Mouse (Mus musculus) testis, adult 2 months (tissue): Measurements from ENCODE around the gene Insrr. TPM values are rescaled to one million over a fixed set of nuclear protein-coding genes. Genes with fewer than 3 reads are reported as not detected.

Experiments
- H3K27ac ChIP-seq: fragments of 200-500 bp; 2 replicates; pipeline ENCODE4 v1.5.1; 2012; ENCODE audit warnings: low read depth, low read length; ENCODE audit not compliant: control insufficient read depth, insufficient read depth
- H3K27me3 ChIP-seq: fragments of 200-500 bp; 2 replicates; pipeline ENCODE4 v1.6.1; 2012; ENCODE audit warnings: mild to moderate bottlenecking, low read length, moderate library complexity; ENCODE audit not compliant: control insufficient read depth, insufficient read depth
- H3K36me3 ChIP-seq: fragments of 200-500 bp; 2 replicates; pipeline ENCODE4 v1.6.1; 2012; ENCODE audit warnings: mild to moderate bottlenecking, low read length; ENCODE audit not compliant: control insufficient read depth, insufficient read depth
- H3K4me1 ChIP-seq: fragments of 200-500 bp; 2 replicates; pipeline ENCODE4 v1.6.1; 2012; ENCODE audit warnings: low read length; ENCODE audit not compliant: control insufficient read depth, insufficient read depth
- H3K4me3 ChIP-seq: fragments of 200-500 bp; 2 replicates; pipeline ENCODE4 v1.5.1; 2012; ENCODE audit warnings: low read depth, mild to moderate bottlenecking, low read length, moderate library complexity, mixed read lengths; ENCODE audit not compliant: control insufficient read depth
- CTCF ChIP-seq: fragments of 200-500 bp; IDR thresholded peaks from 2 replicates; pipeline ENCODE4 v1.5.1; 2012; ENCODE audit warnings: low read depth, mild to moderate bottlenecking, inconsistent platforms, low read length, moderate library complexity; ENCODE audit not compliant: control insufficient read depth, insufficient read depth, insufficient replicate concordance
- POLR2A ChIP-seq: fragments of 200-500 bp; IDR thresholded peaks from 2 replicates; pipeline ENCODE4 v1.6.1; 2012; ENCODE audit warnings: low read depth, mild to moderate bottlenecking, inconsistent platforms, low read length, moderate library complexity; ENCODE audit not compliant: control insufficient read depth
- polyA plus RNA-seq: library from polyadenylated mRNA; depleted of rRNA; stranded (reverse); fragments of >200 nt; gene quantifications from 2 replicates; pipeline ENCODE4 v1.2.3, GENCODE M21; 2012

Insrr gene
- polyA plus RNA-seq, 1 experiment: 0.06 TPM

DNA sequence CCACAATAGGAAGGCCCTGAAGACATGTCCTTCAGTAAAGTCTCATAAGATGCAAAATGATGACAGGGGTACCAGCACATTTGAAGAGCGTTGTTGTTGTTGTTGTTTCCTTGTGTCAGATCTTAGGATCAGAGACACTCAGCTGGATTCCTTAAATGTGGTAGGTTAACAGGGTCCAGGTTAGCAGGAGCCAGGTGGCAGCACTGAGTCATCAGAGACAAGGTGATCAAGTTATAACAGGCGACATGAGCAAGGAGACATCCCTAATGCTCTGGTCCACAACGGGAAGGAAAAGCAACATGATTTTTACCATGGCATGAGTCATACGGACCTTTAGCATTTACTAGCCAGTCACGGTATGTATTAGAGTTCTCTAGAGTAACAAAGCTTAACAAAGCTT, 36.7 kb downstream of the Insrr start:
- H3K4me1 ChIP-seq: 0 out of 2 replicates have a peak, but pooled peaks cover 2% of the 10 kb centered on the region
- no peak overlapping the region for H3K27ac ChIP-seq
- no peak overlapping the region for H3K4me3 ChIP-seq
- H3K36me3 ChIP-seq: no peaks in the 10 kb centered on the region
- H3K27me3 ChIP-seq: no peaks in the 10 kb centered on the region
- TF ChIP-seq POLR2A (no peak), CTCF (no peak)

DNA sequence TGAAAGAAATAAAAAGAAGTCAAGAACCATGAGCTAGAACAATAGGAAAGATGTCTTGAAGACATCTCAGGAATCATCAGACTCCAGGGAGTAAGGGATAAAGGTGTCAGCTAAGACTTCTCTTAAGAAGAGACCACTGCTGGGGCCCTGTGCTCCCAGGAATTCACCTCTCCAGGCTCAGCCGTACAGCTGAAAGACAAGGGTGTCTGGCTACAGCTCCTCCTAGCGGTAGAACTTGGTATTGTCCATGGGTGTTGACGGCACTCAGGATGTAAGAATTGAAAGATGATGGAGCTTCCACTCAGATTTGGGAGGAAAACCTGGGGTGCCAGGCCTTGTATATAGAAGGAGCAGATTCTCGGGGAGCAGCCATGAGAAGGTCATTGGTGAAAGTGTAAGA, 41.9 kb downstream of the Insrr start:
- Histone ChIP-seq H3K4me3 (no peak overlapping the region), H3K27ac (no peak overlapping the region), H3K36me3 (no peaks in the 10 kb centered on the region), H3K4me1 (no peaks in the 10 kb centered on the region), H3K27me3 (no peaks in the 10 kb centered on the region)
- no peak for TF ChIP-seq POLR2A
- peak; percentile 84; the same call in 1 of the 2 replicates for TF ChIP-seq CTCF

DNA sequence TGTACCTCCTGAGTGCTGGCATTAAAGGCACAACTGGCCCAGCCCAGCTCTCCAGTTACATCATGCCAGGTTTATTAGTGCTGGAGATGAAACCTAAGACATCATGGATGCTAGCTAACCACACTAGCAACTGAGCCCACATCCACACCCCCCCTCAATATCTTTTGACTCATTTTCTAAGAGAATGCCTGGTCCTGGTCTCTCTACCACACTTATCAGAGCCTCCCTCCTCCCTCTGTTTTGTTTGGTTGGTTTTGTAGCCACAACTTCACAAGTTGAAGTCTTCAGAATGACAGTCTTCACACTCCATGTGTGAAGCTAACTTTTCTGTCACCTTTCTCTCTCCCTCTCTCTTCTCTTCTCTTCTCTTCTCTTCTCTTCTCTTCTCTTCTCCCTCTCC, 44.1 kb downstream of the Insrr start:
- no peak for TF ChIP-seq CTCF
- no peak for TF ChIP-seq POLR2A
- Histone ChIP-seq H3K36me3 (no peaks in the 10 kb centered on the region), H3K27me3 (no peaks in the 10 kb centered on the region), H3K27ac (no peak overlapping the region), H3K4me3 (no peak overlapping the region), H3K4me1 (no peaks in the 10 kb centered on the region)

- no peak for TF ChIP-seq CTCF
- no peak for TF ChIP-seq POLR2A
- no peak overlapping the region for H3K4me3 ChIP-seq
- H3K27me3 ChIP-seq: no peaks in the 10 kb centered on the region
- H3K4me1 ChIP-seq: peaks cover 7% of the 10 kb centered on the region; the same call in 1 of the 2 replicates
- no peak overlapping the region for H3K27ac ChIP-seq
- no peaks in the 10 kb centered on the region for H3K36me3 ChIP-seq
These were observed 48.2 kb downstream of the Insrr start for GRCm38 (mm10) chr3:87844981-87845380.

DNA sequence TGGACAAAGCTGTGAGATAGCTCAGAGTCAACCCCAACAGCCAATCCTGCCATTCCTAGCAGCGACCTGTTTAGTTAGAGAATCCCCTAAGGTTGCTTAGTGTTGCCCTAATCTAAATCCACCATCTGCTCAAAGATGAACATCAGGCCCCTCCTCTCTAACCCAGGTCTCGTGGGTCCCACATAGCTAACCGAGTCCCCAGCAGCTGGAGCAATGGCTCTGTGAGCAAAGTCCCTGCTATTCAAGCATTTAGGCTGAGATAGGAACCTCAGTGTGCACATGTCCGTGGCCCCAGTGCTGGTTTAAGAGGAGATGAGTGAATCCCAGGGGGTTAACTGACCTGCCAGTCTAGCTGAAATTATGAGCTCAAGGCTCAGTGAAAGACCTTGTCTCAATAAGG, 49.4 kb downstream of the Insrr start:
- TF ChIP-seq POLR2A (no peak), CTCF (no peak)
- no peaks in the 10 kb centered on the region for H3K27me3 ChIP-seq
- no peak overlapping the region for H3K27ac ChIP-seq
- H3K4me3 ChIP-seq: no peak overlapping the region
- H3K4me1 ChIP-seq: peaks cover 7% of the 10 kb centered on the region; the same call in 1 of the 2 replicates
- H3K36me3 ChIP-seq: no peaks in the 10 kb centered on the region

DNA sequence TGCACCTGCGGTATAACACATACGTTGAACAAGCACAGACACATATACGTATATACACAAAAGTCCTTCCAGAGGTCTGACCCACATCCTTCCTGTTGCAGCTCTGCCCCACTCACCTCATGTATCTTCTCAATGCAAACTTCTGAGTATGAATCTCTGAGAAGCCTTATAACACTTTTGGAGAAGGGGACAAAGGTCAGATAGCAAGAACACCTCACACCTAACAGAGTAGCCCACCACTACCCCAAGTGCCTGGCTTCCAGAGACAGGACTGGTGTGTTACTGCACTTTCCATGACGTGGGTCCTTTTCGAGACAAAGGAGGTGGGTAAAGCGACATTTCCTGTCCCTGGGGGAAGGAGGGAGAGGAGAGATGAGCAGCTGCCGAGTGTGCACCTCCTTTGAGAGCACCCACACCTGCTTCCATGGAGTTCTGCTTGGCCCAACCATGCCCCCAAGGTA, 49.9 kb downstream of the Insrr start, which contains the start of gene Sh2d2a:
TSS of gene Sh2d2a (plus strand) at position 106 of the 461 bp plus-strand sequence.
- H3K4me1 ChIP-seq: peaks cover 7% of the 10 kb centered on the region; the same call in 1 of the 2 replicates
- H3K4me3 ChIP-seq: no peak within 1 kb of the TSS
- no peak within 1 kb of the TSS for H3K27ac ChIP-seq
- H3K27me3 ChIP-seq: no peaks in the 10 kb centered on the region
- TF ChIP-seq POLR2A (no peak), CTCF (no peak)
- no peaks in the 10 kb centered on the region for H3K36me3 ChIP-seq

- no peak for TF ChIP-seq CTCF
- no peak for TF ChIP-seq POLR2A
- no peaks in the 10 kb centered on the region for H3K27me3 ChIP-seq
- no peak overlapping the region for H3K4me3 ChIP-seq
- H3K27ac ChIP-seq: no peak overlapping the region
- no peaks in the 10 kb centered on the region for H3K36me3 ChIP-seq
- peaks cover 7% of the 10 kb centered on the region; the same call in 1 of the 2 replicates for H3K4me1 ChIP-seq
These were observed 50.9 kb downstream of the Insrr start for GRCm38 (mm10) chr3:87847680-87848079.
